Mouse (Mus musculus): ENCODE measurements around the gene Ptpre.
"Not testable (repeated sequence)": the region's sequence is repeated elsewhere in the genome, so short reads cannot be mapped to it uniquely, and the experiment has no call there.

Gene Ptpre

DNA sequence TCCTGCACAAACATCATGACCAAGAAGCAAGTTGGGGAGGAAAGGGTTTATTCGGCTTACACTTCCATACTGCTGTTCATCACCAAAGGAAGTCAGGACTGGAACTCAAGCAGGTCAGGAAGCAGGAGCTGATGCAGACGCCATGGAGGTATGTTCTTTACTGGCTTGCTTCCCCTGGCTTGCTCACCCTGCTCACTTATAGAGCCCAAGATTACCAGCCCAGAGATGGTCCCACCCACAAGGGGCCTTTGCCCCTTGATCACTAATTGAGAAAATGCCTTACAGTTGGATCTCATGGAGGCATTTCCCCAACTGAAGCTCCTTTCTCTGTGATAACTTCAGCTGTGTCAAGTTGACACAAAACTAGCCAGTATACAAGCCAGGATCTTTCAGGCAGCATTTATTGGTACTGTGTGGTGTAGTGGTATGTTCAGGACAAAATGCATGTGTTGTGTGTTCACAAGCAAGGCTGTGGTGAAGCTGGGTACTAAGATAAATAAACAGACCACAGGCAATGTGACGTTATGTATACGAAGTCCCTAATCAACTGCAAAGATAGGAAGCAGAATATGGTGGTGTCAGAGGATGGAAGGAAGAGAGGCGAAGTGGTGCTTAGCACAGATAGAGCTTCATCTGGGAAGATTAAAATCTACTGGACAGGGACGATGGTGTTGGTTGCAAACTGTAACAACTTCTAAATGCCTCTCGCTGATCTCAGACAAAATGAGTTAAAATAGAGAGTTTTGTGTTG, 38.2 kb downstream of the Ptpre start:
- in situ Hi-C loops (cut with MboI, MseI) = not testable (repeated sequence)

DNA sequence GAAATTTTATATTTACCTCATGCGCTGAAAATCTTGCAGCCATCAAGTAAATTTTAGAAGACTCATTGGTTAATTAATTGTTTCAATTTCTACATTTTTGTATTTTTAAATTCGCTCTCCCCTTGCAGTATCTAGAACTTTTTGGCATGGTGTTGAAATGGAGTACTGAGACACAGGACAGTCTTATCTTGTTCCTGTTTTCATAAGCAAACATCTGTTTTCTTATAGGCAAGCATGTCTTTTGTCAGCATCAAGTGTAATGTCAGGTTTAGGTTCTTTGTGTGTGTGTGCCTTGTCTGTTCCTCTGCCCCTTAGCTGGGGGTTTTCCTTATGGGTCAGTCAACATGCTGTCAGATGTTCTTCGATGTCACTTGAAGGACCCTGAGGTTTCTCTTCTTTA, 39.0 kb downstream of the Ptpre start:
- in situ Hi-C loops (cut with MboI, MseI) = no loop called here

DNA sequence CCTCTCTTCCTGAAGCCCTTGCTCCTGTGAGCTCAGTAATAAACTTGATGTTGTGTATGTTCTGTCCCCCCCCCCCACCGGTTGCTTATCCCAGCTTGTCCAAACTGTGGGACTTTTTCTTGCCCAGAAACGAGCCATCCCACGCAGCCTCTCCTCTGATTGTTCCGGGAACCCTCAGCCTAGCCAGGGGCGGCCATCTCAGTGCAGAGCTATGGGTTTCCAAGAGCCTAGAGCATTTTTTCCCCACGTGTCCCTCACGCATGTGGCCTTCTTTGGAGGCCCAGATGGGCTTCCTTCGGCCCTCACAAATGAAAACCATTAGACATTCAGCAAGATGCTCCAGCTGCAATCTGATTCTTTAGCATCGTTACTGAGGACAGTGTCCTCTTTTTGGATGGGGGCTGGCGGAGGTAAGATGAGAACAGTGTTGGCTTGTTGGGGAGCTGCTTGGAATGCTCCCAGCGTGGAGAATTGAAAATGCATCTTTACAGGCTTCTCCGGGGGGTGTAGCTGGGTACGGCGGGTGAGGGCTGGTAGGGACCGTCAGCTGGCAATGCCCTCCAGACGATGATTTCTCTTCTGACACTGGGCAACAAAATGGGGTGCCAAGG, 41.5 kb downstream of the Ptpre start:
- in situ Hi-C loops (cut with MboI, MseI) = no loop called here

DNA sequence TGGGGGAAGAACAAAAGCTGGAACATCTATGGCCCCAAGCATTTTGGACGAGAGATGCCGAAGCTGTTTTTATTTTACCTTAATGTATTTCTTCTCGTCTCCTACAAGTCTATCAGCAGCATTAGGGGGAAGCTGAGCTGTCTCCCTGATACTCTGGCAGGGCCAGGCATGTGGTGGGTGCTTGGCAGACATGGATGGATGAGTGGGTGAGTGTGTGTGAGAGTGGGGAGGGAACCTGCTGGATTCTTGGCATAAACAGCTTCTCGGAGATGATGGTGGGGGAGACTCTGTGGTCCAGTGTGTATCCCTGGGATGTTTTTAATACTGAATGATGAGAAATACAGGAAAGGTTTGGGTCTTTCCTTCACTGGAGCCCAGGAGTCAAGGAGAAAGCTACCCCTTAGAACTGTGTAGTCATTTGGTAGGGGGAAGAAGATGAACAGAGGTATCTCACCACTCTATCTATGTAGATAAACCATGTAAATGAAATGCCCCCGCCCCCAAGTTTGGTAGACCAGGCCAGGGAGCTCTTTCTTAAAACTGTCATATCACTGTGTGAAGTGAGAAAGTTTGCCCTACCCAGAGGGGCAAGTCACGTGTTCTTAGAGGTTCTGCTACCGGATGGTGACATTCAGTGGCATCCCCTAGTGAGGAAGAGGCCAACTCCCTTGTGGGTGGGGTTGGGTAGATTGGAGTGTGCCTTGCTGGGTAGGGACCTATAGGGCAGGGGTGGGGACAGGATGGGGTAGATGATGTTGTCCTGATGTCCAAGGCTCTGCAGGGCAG, 43.2 kb downstream of the Ptpre start:
- in situ Hi-C loops (cut with MboI, MseI) = no loop called here

DNA sequence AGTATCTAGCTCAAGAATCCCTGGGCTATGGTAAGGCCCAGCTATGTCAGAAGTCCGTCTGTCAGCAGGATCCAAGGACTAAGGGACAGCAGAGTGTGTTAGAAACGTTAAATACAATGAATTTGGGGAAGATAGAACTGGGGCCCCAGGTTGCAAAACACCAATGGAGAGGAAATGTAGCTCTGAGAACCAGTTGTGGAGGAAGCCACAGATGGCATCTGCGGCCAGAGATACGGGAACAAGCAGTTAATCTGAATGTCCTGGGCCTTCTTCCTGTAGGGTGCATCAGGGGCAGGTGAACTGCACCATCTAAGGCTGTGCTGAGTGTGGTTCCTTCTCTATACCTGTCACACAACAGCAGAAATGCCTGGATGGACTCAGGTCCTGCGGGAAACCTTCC, 43.8 kb downstream of the Ptpre start:
- in situ Hi-C loops (cut with MboI, MseI) = no loop called here

DNA sequence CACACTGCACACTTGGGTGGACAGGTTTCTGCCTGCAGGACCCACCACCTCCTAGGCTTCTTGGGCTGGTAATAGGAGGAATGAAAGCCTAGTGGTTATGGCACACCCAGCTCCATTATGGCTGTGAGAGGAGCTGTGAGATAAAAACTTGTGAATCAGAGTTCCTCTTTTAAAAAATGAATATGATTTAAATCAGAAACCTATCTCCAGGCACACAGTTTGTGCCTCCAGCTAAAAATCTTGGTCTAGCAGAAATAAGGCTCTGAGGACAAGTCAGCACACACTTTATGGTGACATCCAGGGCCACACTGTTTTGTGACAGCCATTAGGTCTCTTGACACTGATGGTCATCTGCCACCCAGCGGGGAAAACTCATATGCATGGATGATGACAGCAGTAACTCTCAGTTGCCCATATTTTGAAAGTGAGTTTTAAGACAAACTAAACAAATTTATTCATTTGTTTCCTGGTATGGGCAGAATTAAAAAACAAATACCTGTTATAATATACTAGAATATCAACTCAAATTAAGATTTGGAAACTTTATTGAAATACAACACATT, 47.9 kb downstream of the Ptpre start:
- in situ Hi-C loops (cut with MboI, MseI) = no loop called here

DNA sequence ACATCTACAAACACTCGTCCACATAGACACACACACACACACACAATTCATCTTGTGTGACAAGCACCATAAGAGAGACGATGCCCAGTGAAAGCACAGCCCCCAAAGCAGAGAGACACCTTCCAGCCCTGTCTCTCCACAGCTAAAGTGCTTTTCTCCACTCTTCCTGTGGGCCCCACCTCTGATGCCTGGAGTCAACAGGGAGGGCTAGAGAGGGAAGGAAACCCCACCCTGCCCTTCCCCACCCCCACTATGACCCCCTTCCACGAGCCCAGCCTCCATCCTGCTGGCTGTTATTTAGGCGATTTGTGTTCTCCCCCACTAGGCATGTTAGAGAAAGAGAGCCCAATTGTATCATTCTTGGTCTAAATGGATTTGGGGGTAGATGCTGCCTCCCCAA, 49.1 kb downstream of the Ptpre start:
- in situ Hi-C loops (cut with MboI, MseI) = no loop called here

DNA sequence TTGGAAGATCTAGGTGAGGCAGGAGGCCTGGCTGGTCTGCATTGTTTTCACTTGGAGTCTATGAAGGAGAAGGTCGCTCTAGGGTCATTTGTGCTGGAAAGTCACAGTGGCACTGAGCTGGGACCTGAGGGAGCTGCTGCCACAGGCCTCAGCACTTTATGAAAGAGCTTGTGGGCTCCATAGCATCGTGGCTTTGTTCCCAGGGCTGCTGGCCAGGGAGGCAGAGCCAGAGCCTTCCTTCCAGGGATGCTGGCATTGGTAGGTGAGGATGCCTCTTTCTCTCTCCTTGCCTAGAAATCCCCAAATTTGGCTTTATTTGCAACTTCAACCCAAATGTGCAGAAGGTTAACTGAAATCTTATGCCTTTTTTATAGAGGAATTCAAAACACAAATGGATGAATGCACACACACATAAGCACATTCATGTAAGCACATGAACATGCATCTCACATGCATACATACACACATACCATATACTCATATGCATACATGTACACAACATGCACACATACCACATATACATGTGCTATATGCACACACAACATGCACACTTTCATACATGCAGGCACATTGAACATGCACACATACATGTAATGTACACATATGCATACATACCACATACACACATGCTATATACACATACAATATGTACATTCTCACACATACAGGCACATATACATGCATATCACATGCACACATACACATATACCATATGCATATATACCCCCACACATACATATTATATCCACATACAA, 50.7 kb downstream of the Ptpre start:
- in situ Hi-C loops (cut with MboI, MseI) = no loop called here

DNA sequence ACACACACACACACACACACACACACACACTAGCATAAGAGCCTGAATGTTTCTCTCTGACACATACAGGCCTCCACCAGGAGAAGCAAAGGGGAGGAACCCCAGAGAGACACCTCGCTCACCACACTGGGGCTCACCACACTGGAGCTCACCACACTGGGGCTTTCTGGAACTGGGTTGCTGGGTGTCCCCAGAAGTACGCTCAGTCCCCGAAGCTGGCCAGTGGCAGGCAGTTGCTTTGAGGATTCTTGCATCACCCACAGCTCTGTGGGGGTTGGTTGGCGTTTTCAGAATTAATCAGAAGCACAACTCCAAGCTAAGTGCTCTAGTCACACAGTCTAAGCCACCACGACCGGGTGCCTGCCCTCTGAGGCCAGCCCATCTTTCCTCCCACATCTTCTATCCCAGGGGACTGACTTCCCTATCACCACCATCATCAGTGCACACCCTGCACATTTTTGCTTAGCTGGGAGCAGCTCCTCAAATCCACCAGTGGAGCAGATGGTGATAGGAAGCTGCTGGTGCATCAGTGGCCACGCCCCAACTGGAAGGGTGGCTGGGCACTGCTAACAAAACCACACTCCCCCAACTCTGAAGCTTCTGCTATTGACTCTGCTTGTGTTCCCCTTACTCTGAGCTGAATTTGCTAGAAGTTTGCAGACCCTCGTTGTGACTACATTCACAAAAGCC, 51.5 kb downstream of the Ptpre start:
- in situ Hi-C loops (cut with MboI, MseI) = no loop called here

DNA sequence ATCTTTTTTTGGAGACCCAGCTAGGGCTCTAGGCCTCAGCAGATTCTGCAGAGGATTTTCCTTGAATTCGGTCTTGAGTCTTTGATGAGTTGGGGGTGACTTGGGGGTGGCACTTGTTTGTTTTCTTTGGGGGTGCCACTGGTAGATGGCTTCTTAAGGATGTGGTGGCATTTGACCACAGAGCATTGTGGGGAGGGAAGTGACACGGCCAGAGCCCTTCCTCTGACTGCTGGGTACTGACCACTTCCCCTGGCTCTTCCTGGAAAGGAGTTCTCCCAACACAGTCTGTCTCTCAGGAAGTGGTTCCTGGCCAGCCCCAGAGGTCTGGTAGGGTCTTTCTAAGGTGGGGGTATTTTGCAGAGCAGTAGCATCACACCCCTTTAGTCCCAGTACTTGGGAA, 54.2 kb downstream of the Ptpre start:
- in situ Hi-C loops (cut with MboI, MseI) = loop anchor here (10.0 kb wide), 1 partner anchor 1053 kb away; no protein-coding TSS in a partner anchor

DNA sequence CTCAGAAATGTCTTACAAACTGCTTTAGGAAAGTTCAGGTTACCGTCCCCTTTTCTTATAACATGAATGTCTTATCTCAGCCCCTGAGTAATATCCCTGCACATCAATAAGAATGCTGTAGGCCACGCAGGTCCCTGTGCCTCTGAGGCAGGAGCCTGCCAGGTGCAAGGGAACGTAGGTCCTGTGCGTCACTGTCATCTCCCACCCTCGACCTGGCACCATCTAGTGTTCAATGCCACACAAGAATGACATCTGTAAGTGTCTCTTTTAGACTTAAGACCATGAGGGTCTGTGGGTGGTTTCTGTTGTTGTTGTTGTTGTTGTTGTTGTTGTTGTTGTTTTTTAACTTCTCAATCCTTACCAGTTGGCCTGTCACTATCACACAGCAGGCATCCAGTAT, 56.0 kb downstream of the Ptpre start:
- in situ Hi-C loops (cut with MboI, MseI) = loop anchor here (10.0 kb wide), 1 partner anchor 1052 kb away; no protein-coding TSS in a partner anchor

DNA sequence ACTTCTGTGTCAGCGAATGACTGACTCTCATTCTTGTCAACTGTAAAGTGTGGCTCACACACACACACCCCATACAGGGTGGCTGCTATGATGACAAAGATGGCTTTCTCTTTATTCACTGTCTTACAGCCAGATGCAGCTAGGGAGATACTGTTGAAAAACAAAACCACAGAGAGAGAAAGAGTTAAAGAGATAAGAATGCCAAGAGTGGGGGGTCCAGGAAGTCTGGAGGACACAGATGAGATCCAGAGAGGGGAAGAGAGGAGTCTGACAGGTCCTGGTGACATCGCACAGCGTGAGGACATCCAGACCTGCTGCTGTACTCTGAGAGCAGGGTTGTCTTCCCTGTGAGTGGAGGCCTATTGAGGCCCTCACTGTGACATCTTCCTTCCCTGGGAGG, 56.5 kb downstream of the Ptpre start:
- in situ Hi-C loops (cut with MboI, MseI) = loop anchor here (10.0 kb wide), 1 partner anchor 1051 kb away; no protein-coding TSS in a partner anchor

DNA sequence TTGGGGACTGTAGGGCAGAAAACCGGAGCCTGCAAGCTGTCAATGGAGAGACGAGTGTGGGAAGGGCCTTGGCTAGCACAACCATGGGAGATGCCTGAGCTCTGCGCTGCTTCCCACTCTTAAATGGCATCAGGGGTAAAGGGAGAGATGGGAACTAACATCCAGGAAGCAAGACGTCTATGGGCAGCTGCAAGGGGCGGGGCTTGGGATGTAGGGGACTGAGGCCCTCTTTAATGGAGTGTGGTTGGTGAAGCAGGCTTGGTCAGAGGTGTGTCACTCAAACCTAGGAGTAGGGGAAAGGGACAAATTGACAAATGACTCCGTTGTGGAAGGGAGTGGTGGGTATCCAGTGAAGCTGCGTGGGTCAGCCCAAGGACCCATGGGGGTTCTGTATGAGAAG, 57.4 kb downstream of the Ptpre start:
- in situ Hi-C loops (cut with MboI, MseI) = loop anchor here (10.0 kb wide), 1 partner anchor 1050 kb away; no protein-coding TSS in a partner anchor

DNA sequence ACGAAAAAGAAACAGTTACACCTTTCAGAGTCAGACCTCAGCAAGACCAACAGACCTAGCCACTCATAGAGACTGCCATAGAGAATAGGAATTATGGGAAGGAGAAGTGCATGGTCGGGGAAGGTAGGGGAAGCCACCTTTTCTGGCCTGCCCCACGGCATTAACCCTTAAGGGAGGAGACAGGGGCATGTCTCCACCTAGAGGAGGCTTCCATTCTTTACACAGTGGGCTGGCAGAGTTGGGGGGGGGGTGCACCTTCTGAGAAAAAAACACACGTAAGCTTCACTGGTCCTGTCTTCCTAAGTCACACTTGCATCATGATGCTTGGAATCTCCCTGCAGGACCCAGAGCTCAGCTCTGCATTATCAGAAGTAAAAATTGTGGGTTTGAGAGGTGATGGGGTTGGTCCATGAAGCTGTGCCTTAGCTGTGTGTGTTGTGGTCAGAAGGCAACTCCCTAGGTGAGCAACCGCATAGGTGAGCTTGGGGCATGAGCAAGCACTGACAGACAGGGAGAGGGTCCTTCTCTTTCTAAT, 58.4 kb downstream of the Ptpre start:
- in situ Hi-C loops (cut with MboI, MseI) = loop anchor here (10.0 kb wide), 1 partner anchor 1049 kb away; no protein-coding TSS in a partner anchor

DNA sequence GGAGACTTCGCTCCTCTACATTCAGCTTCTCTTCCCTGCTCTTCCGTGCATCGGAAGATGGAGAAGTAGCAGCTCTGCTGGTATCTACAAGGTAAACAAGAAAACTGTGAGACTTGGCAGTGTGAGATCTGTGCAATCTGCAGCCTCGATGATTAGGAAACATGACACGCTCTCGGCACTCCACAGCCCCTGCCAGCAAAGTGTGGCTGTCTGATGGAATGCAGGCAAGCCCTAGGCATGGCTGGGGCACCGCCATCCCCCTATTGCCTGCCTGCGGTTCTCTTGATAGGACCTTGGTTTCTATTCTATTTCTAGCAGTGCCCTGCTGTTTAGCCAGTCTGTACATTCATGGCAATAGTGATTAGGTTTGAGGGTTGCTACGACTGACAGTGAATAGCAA, 59.7 kb downstream of the Ptpre start:
- in situ Hi-C loops (cut with MboI, MseI) = loop anchor here (10.0 kb wide), 1 partner anchor 1048 kb away; no protein-coding TSS in a partner anchor

DNA sequence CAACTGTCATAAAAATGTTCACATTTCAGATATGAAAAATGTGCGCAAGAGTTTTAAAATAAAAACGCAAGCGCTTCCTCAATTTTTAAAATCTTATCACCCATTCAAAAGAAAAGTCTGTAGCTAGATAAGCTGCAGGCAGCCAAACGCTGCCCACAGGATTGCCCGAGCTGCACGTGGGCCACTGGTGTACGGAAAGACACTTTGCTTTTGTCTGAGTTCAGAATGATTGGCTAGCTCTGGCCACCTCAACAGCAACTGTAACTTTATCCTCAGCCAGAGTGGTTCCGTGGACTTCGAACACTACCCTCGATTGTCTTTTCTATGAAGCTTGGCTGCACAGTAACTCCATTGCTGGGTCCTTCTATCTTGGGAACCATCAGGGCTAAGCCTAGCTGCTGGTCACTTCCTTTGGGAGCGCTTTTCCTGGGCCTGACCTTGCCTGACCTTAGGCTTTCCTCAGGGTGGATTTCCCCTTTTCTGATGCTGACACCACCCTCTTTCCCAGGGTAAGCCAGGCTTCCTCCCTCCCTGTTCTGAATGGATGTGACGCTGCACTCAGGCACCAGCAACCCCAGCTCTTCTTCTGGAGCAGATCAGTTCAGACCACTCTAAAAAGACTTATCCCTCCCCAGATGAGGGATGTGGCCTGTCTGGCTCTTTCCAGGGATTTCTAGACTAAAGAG, 60.5 kb downstream of the Ptpre start:
- in situ Hi-C loops (cut with MboI, MseI) = loop anchor here (10.0 kb wide), 1 partner anchor 1047 kb away; no protein-coding TSS in a partner anchor

DNA sequence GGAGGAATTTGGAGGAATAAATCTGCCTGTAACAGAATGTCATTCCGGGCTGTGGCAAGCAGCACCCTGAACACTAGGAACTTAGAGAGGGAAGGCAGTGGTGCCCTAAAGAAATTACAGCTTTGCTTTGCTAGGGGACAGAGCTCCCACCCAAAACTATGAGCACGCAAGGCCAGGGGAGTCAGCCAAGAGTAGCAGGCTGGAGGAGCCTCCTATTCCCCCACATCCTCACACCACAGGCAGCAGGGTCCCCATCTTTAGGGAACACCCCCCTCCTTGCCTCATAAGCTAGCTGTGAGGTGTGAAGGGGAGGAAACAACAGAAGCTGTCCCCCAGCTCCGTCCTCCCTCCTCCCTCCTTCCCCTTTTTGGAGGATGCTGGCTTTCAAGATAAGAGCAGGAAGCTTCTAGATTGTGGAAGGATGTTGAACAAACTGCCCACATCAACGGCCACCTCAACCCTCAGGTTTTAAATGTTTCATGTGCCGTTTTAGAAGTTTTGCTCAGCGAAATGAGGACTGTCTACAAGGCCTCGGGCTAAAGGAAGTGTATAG, 61.1 kb downstream of the Ptpre start:
- in situ Hi-C loops (cut with MboI, MseI) = loop anchor here (10.0 kb wide), 1 partner anchor 1046 kb away; no protein-coding TSS in a partner anchor

DNA sequence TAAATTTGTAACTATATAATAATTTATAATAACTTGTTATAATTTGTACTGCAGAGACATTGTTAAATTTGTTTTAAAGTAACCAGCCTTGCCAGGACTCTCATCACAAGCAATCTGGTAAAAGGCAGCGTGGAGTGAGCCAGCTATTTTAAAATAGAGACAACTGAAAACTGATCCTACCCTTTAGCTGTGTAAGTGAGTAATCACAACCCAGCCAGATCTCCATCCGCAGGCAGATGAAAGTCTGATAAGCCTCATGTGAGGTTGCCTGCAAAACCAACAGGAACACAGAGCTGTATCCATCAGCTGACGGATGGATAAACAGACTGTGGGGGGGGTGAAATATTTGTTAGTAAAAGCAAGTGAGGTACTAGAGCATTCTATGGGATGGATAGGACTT, 62.8 kb downstream of the Ptpre start:
- in situ Hi-C loops (cut with MboI, MseI) = no loop called here

DNA sequence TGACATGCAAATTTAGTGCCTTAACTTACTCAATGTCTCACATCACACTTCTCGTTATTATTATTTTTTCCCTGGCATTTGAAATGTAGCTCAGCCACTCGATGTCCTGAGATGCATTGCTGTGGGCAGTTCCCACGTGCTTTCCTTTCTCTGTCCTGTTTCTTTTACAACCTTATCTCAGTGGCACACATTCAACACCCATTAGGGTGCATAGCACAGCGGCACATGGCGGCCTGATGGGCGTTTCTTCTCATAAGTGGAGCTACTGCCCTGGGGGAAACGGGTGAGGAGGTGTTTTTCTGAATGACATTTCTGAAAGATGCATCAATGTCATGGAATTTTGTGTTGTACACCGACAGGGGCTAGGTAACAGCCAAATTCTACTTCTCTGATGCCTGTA, 64.3 kb downstream of the Ptpre start:
- in situ Hi-C loops (cut with MboI, MseI) = no loop called here
